Mouse (Mus musculus): ENCODE measurements around the gene Arl5a.

Arl5a gene

DNA sequence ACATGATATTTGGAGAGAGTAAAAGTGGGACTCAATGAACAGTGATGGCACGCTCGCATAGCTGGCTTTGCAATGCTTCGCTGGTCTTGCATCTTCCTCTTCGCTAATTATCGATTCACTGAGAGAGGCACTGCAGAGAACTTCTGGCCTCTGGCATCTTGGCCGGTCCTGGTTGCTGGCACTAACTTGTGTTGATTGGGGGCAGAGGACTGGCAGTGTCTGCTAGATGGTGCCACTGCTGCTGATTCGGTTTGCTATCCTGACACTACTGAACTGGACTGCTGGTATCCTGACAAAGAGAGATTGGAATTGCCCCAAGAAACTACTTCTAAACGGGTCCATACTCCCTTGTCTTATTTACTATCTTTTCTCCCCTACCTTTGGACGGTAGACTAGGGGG, 63.6 kb downstream of the Arl5a start:
- DNase-seq (ENCODE audit: low spot score), result no peak

DNA sequence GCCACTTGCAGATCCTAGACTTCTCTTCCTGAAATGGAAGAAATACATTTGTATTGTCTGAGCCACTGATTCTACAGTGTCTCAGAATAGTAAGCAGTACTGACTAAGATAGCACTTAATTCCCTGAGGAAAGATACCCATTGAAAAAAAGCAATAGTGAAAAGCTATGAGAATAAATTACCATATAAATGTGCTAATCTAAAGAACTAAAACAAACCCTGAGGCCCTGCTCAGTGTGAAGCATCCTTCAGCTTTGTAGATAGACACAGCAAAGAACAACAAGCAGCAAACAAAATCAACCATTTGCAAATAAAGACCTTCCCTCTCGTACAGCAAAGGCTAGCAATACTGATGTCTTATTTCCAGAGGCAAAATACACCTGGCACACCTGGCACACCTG, 65.0 kb downstream of the Arl5a start:
- DNase-seq (ENCODE audit: low spot score), result no peak

DNA sequence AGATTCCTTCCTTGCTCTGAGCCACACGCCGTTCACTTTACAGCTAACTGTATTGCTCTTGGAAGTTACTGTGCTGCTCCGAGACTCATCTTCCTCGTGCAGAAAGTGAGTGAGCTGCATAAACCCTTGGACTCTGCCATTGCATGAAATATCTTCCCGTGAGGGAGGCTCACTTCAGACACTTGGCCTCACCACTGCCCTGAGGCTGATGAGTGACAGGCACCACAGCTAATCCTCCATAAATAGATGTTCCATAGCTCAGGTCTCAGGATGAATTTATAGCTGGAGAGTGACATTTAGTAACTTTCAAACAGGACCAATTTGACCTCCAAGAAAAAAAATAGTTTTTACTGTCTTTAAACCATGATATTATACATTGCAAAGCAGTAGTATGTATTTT, 66.5 kb downstream of the Arl5a start:
- DNase-seq (ENCODE audit: low spot score), result no peak

DNA sequence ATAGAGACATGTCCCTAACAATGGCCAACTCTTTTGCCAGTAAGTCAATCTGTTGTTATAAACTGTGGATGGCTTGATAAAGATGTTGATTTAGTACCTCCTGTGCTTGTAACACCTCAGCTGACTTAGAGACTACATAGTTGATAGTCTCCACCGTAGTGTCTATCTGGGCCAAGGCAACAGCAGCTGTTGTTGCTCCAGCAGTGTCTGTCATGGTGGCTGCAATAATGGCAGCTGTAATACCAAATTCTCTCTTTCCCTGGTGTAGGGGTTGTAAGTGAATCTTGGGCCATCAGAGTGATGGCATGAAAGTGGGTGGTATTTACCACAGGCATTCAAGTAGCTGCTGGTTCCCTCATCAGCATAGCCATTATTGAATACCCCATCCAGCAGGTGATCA, 73.7 kb downstream of the Arl5a start:
- DNase-seq (ENCODE audit: low spot score), result no peak
